Mouse (Mus musculus) layer of hippocampus, adult 2 months (tissue): ENCODE results near the gene Pde4b. TPM values are rescaled to one million over a fixed set of nuclear protein-coding genes. Genes with fewer than 3 reads are reported as not detected.

Source experiments
- DNase-seq, 2 experiments: peaks; one replicate each; pipeline ENCODE4 v3.0.0; 2022; ENCODE audit warnings: low spot score in 2 of 2
- H3K27ac ChIP-seq: fragments of 200-600 bp; 2 replicates; pipeline ENCODE4 v1.8.1; 2022
- H3K4me3 ChIP-seq: fragments of 200-600 bp; 2 replicates; pipeline ENCODE4 v1.8.1; 2022; ENCODE audit warnings: mild to moderate bottlenecking
- CTCF ChIP-seq: fragments of 200-600 bp; conservative IDR thresholded peaks from 2 replicates; pipeline ENCODE4 v1.8.1; 2022; ENCODE audit warnings: antibody characterized with exemption, mild to moderate bottlenecking, moderate library complexity
- total RNA-seq, 2 experiments: library from RNA; stranded (reverse); gene quantifications; 2 replicates each; pipeline ENCODE4 v1.2.3; 2021

The Pde4b gene
- total RNA-seq, 2 experiments from 2014 or later, result 58.3 to 69.5 TPM

DNA sequence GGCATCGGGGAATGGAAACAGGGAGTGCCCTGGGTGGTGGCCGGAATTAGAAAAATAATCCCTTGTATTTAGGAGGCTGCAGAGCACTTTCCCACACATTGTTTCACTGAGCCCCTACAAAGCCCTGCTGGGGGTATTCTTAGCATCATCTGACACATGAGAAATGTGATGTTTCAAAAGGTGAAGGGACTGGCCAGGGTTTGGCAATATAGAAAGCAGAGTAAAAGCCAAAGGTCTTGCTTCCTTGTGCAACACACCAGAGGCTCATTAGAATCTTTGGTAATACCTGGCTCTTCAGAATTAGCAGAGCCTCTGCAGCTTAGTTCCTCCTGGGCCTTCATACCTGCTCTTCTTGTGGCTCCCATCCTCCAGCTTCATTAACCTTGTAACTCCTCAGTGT lies 451.4 kb downstream of the Pde4b start:
- H3K27ac ChIP-seq, result no peak overlapping the region
- no peak for TF ChIP-seq CTCF
- no peak for DNase-seq
- no peak overlapping the region for H3K4me3 ChIP-seq

DNA sequence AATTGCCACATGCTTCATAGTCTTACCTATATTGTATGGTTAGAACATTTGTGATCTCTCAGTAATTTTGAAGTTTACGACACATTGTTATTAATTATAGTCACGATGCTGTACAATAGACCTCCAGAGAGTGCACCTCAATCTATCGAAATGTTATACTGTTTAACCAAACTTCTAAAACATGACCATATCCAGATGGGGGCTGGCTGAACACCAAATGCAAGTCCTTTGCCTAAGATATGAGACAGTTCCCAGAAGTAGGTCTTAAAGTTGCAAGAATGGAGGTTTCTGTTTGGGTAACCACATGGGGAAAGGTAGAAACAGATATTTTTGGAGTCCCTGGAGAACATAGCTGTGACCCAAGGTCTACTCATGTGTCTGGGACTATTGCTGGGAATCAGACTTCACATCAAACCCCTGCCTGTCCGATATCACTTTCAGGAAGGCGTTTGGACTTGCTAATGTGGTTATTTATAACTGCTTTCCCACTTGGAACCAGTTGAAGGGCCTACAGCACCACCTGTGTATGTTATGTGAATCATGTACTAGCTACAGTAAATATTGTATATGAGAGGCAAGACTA lies 452.3 kb downstream of the Pde4b start:
- no peak for TF ChIP-seq CTCF
- no peak overlapping the region for H3K4me3 ChIP-seq
- DNase-seq, result no peak
- no peak overlapping the region for H3K27ac ChIP-seq

DNA sequence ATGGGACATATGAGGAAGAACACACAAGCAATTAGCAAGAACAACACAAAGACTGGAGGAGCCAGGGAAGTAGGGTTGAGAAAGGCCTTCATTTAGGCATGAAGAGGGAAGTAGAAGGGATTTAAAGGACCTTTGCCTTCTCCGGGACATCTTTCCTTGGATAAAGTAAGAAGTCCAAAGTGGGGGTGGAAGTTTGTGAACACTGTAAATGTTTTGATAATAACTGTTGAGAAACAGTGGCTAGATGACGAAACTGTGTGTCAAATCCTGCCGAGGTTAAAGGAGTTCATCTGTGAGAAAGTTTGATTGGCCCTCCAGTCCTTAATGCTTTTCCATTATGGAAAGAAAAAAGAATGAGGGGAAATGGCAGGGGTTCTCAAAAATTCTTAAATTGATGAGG lies 455.6 kb downstream of the Pde4b start:
- H3K27ac ChIP-seq, result no peak overlapping the region
- H3K4me3 ChIP-seq, result no peak overlapping the region
- no peak for TF ChIP-seq CTCF
- no peak for DNase-seq

DNA sequence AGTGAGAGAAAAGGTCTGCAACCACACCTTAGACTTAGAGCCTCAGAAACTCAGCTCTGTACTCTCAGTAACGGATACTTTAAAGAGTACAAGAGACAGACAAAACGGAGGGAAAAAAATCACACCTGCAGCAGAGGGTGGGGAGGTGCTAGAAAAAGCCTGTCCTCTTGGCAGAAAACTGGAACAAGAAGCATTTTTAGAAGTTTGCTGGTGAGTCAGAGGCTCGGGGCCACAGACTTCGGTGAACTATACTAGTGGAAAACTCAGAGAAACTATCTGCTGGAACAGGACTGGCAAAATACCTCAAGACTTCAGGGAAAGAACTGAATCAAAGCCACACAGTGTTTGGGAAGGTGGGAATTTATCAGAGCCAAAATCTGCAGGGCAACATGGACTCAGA lies 457.9 kb downstream of the Pde4b start:
- no peak for TF ChIP-seq CTCF
- no peak for DNase-seq
- no peak overlapping the region for H3K4me3 ChIP-seq
- no peak overlapping the region for H3K27ac ChIP-seq

DNA sequence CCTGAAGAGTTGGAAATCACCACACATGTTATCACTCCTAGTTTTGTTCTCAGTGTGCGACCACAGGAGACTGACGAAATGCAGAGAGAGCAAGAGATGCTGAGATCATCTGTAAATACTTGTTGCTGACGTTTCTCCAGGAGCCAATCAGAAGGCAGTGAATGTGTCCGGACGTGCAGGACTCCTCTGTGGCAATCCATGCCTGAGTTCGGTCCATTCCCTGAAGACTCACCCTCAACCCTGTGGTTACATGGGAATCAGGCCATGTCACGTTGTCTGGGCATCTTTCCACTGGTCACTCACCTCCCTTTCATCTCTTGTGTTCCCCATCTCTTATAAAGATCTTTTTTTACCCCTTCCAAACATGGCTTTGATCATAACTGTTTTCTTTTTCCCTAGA lies 468.2 kb downstream of the Pde4b start:
- H3K27ac ChIP-seq, result no peak overlapping the region
- TF ChIP-seq CTCF, result no peak
- DNase-seq, result no peak

DNA sequence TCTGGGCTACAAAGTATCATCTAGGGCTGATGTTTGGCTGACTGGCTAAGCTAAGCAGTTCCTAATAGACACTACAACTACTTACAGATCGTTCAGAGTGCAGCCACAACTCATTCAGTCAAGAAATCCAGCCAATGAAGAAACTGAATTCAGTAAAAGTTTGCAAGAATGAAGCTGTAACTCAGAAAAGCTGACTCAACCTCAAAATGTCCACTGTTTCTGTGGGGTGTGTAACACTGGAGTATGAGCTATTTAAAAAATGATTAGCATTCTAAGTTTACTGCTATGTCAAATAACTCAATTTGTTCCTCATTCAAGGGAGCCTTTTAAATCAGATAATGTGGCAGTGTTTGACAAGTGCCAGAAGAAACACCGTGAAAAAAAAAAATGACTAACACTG lies 469.7 kb downstream of the Pde4b start:
- DNase-seq, result no peak

More for the DNA sequence above, 468.2 kb downstream of the Pde4b start:
- no peak overlapping the region for H3K4me3 ChIP-seq

DNA sequence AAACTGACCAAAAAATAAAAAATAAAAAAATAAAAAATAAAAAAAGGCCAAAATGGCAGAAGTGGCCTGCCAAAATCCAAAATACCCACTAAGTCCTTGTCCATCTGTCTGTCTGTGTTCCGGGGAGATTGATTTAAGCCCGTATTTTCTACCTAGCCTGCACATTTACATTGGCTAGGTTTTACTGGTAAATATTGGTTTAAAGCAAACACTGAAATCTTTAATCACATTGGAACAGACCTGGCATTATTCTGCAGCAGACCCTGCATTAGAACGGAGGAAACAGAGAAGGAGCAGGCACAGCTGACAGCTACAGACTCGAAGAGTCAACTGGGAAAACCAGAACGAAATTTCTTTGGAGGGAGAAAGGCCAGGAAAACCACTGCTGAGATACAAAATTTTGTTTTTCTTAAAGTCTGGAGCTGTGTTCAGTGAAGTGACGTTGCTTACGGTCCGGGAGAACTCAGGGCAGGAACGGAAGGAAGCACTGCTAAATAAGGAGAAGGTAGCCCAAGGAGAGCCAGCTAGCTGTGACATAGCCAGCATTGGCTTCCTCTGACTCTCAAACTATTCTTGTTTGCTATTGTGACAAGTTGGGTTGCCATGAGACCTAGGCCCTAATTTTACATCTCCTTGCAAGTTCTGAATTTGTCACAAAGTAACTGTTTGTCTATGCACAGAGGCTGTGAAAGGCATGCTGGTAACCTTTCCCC lies 470.3 kb downstream of the Pde4b start:
- TF ChIP-seq CTCF, result no peak
- no peak for DNase-seq
- Histone ChIP-seq H3K4me3 (no peak overlapping the region), H3K27ac (no peak overlapping the region; the same call in 1 of the 2 replicates)

More for the DNA sequence above, 469.7 kb downstream of the Pde4b start:
- Histone ChIP-seq H3K4me3 (no peak overlapping the region), H3K27ac (no peak overlapping the region)
- TF ChIP-seq CTCF, result no peak

DNA sequence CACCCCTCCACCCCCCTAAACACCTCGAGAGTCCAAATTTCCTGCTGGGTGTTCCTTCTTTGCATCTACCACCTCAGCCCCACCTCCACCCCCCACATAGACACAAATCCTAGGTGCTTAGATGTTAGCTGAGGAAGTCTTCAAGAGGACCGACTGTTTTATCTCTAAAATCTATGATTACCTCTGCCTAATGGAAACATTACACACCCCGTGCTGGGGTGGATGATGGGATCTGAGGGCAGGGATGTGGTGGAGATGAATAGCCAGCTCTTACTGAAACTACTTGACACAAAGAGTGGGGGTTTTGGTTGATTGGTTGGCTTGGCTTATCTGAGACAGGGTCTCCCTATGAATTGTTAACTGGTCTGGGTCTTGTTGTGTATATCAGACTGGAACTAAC lies 471.0 kb downstream of the Pde4b start:
- DNase-seq, result no peak
- Histone ChIP-seq H3K4me3 (no peak overlapping the region), H3K27ac (no peak overlapping the region)
- no peak for TF ChIP-seq CTCF

DNA sequence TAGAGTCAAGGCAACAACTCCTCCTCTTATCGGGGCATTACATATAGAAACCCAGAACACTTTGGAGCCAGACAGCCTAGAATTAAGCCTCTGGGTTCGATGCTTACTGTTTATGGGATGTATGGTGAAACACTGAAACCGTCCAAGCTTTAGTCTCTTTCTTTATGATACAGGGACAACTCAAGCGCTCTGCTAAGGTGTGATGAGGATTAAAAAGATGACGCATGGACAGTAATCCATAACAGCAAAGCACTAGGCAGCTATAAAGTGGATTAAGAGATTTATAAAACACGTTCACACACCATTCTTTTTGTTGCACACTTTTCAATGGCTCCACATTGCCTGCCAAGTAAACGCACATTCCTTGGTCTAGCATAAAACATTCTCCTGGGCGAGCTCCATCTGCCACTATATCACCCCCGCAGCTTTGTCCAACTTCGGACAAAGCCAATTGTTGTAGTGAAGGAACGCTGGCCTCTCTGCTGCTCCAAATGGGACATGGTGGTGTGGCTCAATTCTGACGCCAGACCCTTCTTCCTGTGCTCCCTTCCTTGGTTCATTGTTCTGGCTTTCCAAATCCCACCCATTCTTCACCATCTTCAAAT lies 473.4 kb downstream of the Pde4b start:
- Histone ChIP-seq H3K27ac (no peak overlapping the region), H3K4me3 (no peak overlapping the region)
- no peak for TF ChIP-seq CTCF
- DNase-seq, result no peak

DNA sequence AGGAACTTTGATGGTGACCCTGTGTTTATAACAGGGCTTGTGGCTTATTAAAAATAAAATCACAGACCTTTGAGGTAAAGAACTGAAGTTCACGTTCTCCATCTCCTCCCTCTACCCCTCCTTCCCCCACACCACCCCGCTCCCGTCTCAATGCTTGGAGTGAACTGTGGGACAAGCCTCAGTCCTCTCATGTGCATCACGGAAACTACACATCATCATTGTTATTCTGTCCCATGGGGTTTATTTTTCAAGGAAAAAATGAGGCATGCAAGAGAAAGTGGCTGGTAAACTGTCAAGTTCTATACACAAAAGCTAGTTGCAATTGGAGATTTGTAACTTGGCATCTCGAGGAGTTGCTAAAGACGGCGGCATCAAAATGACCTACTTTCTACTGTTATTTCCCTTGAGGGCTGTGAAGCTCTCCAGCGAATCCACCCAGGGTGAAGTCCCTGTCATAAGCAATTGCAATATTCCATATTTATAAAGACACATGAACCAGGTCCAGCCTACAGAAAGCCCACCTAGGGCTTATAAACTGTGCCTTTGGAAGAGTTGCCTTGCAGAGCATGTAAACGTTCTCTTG lies 476.0 kb downstream of the Pde4b start:
- no peak overlapping the region for H3K4me3 ChIP-seq
- no peak for DNase-seq
- no peak overlapping the region for H3K27ac ChIP-seq
- no peak for TF ChIP-seq CTCF

DNA sequence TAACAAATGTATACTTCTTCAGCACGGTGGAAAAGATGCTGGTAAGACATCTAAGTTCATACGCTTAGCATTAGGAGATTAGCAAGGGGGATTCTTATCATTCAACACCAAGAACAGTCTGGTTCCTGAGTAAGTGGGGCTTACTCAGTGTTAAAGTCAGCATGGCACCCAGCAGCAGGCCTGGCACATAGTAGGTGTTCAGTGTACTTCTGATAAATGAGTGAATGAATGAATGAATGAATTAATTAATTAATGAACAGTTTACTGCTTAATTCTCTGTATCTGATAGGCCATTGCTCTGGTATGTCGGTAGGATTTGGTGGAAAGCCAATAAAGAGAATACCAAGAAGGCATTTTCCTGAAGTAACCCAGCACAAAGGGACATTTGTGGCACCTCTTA lies 476.9 kb downstream of the Pde4b start:
- Histone ChIP-seq H3K27ac (no peak overlapping the region), H3K4me3 (no peak overlapping the region)
- DNase-seq, result no peak
- no peak for TF ChIP-seq CTCF

DNA sequence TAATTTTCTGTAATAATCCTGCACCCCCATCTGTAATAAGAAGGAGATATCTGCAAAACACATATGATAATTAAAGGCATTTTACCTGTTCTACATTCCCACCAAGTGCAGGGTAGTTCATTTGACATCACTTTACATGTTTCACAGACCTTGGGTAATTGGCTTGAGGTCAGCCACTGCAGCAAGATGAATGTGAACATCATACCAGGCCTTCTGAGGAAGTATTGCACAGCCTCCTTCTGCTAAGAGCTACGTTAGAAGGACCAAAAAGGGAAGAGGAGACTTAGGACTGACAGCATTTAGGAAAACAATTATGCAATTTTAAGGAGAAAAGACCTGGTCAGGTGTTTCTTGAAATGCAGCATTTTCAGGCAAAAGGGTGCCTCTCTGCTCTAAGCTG lies 479.1 kb downstream of the Pde4b start:
- no peak for TF ChIP-seq CTCF
- Histone ChIP-seq H3K4me3 (no peak overlapping the region), H3K27ac (no peak overlapping the region)
- DNase-seq, result no peak

DNA sequence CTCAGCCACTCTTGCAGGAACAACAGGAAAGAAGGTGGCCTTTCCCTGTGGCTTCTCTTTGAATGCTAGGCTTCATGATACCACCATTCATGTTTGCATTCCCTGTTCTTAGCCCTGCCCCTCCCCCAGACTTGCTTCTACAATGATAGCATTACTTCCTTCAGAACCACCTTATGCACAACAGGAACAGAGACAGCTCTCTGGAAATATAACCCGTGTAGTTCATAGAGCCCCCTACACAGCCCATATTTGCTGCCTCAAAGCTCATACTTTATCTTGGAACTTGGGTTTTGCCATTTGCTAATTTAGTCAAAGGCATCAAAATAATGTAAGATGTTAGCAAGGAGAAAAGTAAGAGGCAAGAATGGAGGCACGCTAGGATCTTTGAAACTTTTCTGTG lies 479.8 kb downstream of the Pde4b start:
- TF ChIP-seq CTCF, result no peak
- no peak for DNase-seq
- H3K4me3 ChIP-seq, result no peak overlapping the region
- H3K27ac ChIP-seq, result no peak overlapping the region
